Mouse (Mus musculus) brain, embryonic 14.5 days (tissue): ENCODE measurements around the gene Tpsb2. TPM values are rescaled to one million over a fixed set of nuclear protein-coding genes. Genes with fewer than 3 reads are reported as not detected.

ENCODE experiments used
- DNase-seq: peaks from one replicate; pipeline ENCODE4 v3.0.0-alpha.2; 2011; ENCODE audit warnings: low read depth
- CTCF ChIP-seq: fragments of 200-500 bp; IDR thresholded peaks from 2 replicates; pipeline ENCODE4 v1.5.1; 2012; ENCODE audit warnings: inconsistent platforms, mild to moderate bottlenecking, moderate library complexity, borderline replicate concordance; ENCODE audit not compliant: insufficient read depth, insufficient read length; ENCODE audit errors: extremely low read depth
- POLR2A ChIP-seq: fragments of 200-500 bp; IDR thresholded peaks from 2 replicates; pipeline ENCODE4 v1.6.1; 2012; ENCODE audit warnings: mild to moderate bottlenecking, inconsistent platforms, borderline replicate concordance; ENCODE audit not compliant: poor library complexity, insufficient read depth, insufficient read length, severe bottlenecking; ENCODE audit errors: extremely low read depth
- polyA plus RNA-seq: library from polyadenylated mRNA; depleted of rRNA; stranded (reverse); fragments of >200 nt; gene quantifications from 2 replicates; pipeline ENCODE4 v1.2.3, GENCODE M21; 2012; rRNA removed

Gene Tpsb2
- polyA plus RNA-seq: 0.62 and 2.5 TPM in 2 replicates

- no peak for DNase-seq
- TF ChIP-seq POLR2A (no peak), CTCF (no peak)
Observed at GRCm38 (mm10) chr17:25366005-25366404, at the start of gene Tpsb2. Gene Tpsb2, plus strand, starts transcription at chr17:25366305.

GRCm38 (mm10) chr17:25318354-25318753, 47.8 kb upstream of the Tpsb2 start, which contains the start of gene Prss29:
Gene Prss29, plus strand, starts transcription at chr17:25318654.
- DNase-seq: no peak
- TF ChIP-seq POLR2A (no peak), CTCF (no peak)

- no peak for TF ChIP-seq POLR2A
- TF ChIP-seq CTCF: no peak
Observed at GRCm38 (mm10) chr17:25320819-25321218, 45.3 kb upstream of the Tpsb2 start.

GRCm38 (mm10) chr17:25322930-25323329, 43.2 kb upstream of the Tpsb2 start:
- no peak for TF ChIP-seq POLR2A
- TF ChIP-seq CTCF: no peak
- DNase-seq: no peak

More at GRCm38 (mm10) chr17:25320819-25321218, 45.3 kb upstream of the Tpsb2 start:
- DNase-seq: no peak

GRCm38 (mm10) chr17:25332321-25332720, 33.8 kb upstream of the Tpsb2 start:
- DNase-seq: no peak
- TF ChIP-seq CTCF: no peak
- no peak for TF ChIP-seq POLR2A

- peak; percentile 86 for DNase-seq
- no peak for TF ChIP-seq POLR2A
- peak; percentile 98 for TF ChIP-seq CTCF
Observed at GRCm38 (mm10) chr17:25333943-25334342, 32.2 kb upstream of the Tpsb2 start.

GRCm38 (mm10) chr17:25338218-25338617, 27.9 kb upstream of the Tpsb2 start:
- TF ChIP-seq POLR2A: no peak
- no peak for TF ChIP-seq CTCF
- DNase-seq: no peak

GRCm38 (mm10) chr17:25340003-25340402, 26.1 kb upstream of the Tpsb2 start:
- DNase-seq: no peak
- TF ChIP-seq POLR2A (no peak), CTCF (no peak)

GRCm38 (mm10) chr17:25341490-25341889, 24.6 kb upstream of the Tpsb2 start:
- no peak for TF ChIP-seq CTCF
- TF ChIP-seq POLR2A: no peak
- no peak for DNase-seq

- no peak for TF ChIP-seq CTCF
- no peak for TF ChIP-seq POLR2A
- no peak for DNase-seq
Observed at GRCm38 (mm10) chr17:25345462-25345861, 20.6 kb upstream of the Tpsb2 start, which contains the start of gene Tpsab1. Gene Tpsab1, minus strand, starts transcription at chr17:25345562.

GRCm38 (mm10) chr17:25361291-25361690, 4.8 kb upstream of the Tpsb2 start:
- no peak for DNase-seq
- TF ChIP-seq POLR2A: no peak
- no peak for TF ChIP-seq CTCF

GRCm38 (mm10) chr17:25363726-25364125, 2.4 kb upstream of the Tpsb2 start:
- TF ChIP-seq POLR2A (no peak), CTCF (peak; percentile 73)
- peak; percentile 8 for DNase-seq
